Mouse (Mus musculus) liver, adult 2 months (tissue): Measurements from ENCODE around the gene E130311K13Rik. TPM values are rescaled to one million over a fixed set of nuclear protein-coding genes. Genes with fewer than 3 reads are reported as not detected.
A peak's percentile ranks its signal among the peaks of the same experiment; 100 is the strongest.

Experiments used
- DNase-seq: peaks from one replicate; pipeline ENCODE4 v3.0.0-alpha.2; 2011; ENCODE audit warnings: low read depth, low spot score; ENCODE audit errors: extremely low read depth
- H3K27ac ChIP-seq: fragments of 200-500 bp; replicated peaks from 2 replicates; pipeline ENCODE4 v1.5.1; 2012; ENCODE audit warnings: low read depth, mild to moderate bottlenecking, control low read depth, inconsistent platforms, low read length; ENCODE audit not compliant: insufficient read depth
- H3K27me3 ChIP-seq: fragments of 200-500 bp; 2 replicates; pipeline ENCODE4 v1.6.1; 2012; ENCODE audit warnings: mild to moderate bottlenecking, moderate library complexity, low read length, inconsistent platforms; ENCODE audit not compliant: control insufficient read depth, insufficient read depth
- H3K36me3 ChIP-seq: fragments of 200-500 bp; 2 replicates; pipeline ENCODE4 v1.6.1; 2012; ENCODE audit warnings: low read length, inconsistent platforms; ENCODE audit not compliant: control insufficient read depth, insufficient read depth
- H3K4me1 ChIP-seq: fragments of 200-500 bp; 2 replicates; pipeline ENCODE4 v1.6.1; 2011; ENCODE audit warnings: low read length; ENCODE audit not compliant: control insufficient read depth, insufficient read depth
- H3K4me3 ChIP-seq: fragments of 200-500 bp; 2 replicates; pipeline ENCODE4 v1.5.1; 2011; ENCODE audit warnings: low read depth, mild to moderate bottlenecking, control low read depth, low read length, moderate library complexity; ENCODE audit not compliant: insufficient read depth
- H3K79me2 ChIP-seq: fragments of 200-500 bp; 2 replicates; pipeline ENCODE4 v1.6.1; 2012; ENCODE audit warnings: inconsistent platforms, mild to moderate bottlenecking, low read length, moderate library complexity; ENCODE audit not compliant: control insufficient read depth, insufficient read depth
- H3K9ac ChIP-seq: fragments of 200-500 bp; 2 replicates; pipeline ENCODE4 v1.6.1; 2012; ENCODE audit warnings: low read depth, mild to moderate bottlenecking, control low read depth, inconsistent platforms, low read length
- CTCF ChIP-seq: fragments of 200-500 bp; IDR thresholded peaks from 2 replicates; pipeline ENCODE4 v1.5.1; 2011; ENCODE audit warnings: low read depth, low read length, control low read depth
- POLR2A ChIP-seq: fragments of 200-500 bp; IDR thresholded peaks from 2 replicates; pipeline ENCODE4 v1.6.1; 2011; ENCODE audit warnings: low read length, control low read depth; ENCODE audit not compliant: insufficient read depth; ENCODE audit errors: extremely low read depth
- WGBS: fragments of 180-500 bp; shearing (Covaris S2); methylation state at CpG from one replicate; pipeline ENCODE4 v1.1.7; 2018; 5-methylcytosine and 5-hydroxymethylcytosine counted together
- polyA plus RNA-seq: library from polyadenylated mRNA; depleted of rRNA; stranded (reverse); fragments of >200 nt; gene quantifications from 2 replicates; pipeline ENCODE4 v1.2.3, GENCODE M21; 2012; rRNA removed
- total RNA-seq: library from RNA; depleted of rRNA; stranded (reverse); fragments of >200 nt; gene quantifications from 2 replicates; pipeline ENCODE4 v1.2.3, GENCODE M21; 2014; rRNA removed

E130311K13Rik gene
- total and polyA plus RNA-seq, 2 experiments, result 6.0 to 8.9 TPM

GRCm38 (mm10) chr3:63881065-63881464, 48.2 kb downstream of the E130311K13Rik start:
- H3K4me3 ChIP-seq, result no peak overlapping the region
- H3K27me3 ChIP-seq, result no peaks in the 10 kb centered on the region
- H3K4me1 ChIP-seq, result no peaks in the 10 kb centered on the region
- TF ChIP-seq POLR2A (no peak), CTCF (no peak)
- H3K79me2 ChIP-seq, result no peaks in the 10 kb centered on the region
- 79% methylated on average over 2 of the region's 2 CpGs for WGBS
- no peak overlapping the region for H3K9ac ChIP-seq
- no peak for DNase-seq
- no peak overlapping the region for H3K27ac ChIP-seq
- H3K36me3 ChIP-seq, result no peaks in the 10 kb centered on the region

DNA sequence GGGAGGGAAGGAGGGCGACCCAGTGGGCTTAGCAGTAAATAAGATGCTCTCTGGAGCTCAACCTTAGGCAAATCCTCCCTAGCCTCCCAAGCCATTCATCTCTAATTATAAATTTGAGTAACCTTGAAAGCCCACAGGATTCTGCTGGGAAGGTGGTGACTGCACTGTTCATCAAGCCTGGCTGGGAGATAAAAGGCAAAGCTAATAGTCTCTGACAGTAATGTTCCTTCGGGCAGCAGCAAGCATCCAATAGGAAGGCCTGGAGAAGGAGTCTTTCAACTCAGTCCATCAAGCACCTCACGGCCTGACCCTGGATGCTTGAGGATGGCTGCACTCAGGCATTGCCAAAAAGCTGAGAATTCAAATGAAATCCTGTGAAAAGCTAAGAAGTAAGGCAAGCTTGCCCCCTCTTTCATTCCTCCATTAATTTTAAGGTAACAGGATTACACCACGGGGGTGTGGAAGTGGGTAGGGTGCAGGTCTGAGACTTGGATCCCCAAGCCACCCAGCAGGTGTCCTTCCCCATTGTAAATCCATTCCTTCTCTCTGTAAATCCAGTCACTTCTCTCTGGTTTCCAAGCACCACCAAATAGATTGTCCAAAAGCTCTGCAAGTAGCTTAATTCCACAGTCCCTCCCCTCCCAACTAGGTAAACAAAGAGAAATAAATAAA, 50.1 kb downstream of the E130311K13Rik start:
- Histone ChIP-seq H3K9ac (no peak overlapping the region), H3K79me2 (no peaks in the 10 kb centered on the region), H3K4me3 (no peak overlapping the region), H3K27me3 (no peaks in the 10 kb centered on the region), H3K27ac (no peak overlapping the region), H3K36me3 (no peaks in the 10 kb centered on the region), H3K4me1 (no peaks in the 10 kb centered on the region)
- WGBS, result 58% methylated on average over 4 of the region's 4 CpGs
- DNase-seq, result no peak
- no peak for TF ChIP-seq POLR2A

GRCm38 (mm10) chr3:63872818-63873217, 56.5 kb downstream of the E130311K13Rik start:
- no peaks in the 10 kb centered on the region for H3K79me2 ChIP-seq
- DNase-seq, result no peak
- 76% methylated on average over 1 of the region's 1 CpGs for WGBS
- no peaks in the 10 kb centered on the region for H3K27me3 ChIP-seq
- no peak overlapping the region for H3K9ac ChIP-seq
- H3K4me3 ChIP-seq, result no peak overlapping the region
- no peak for TF ChIP-seq POLR2A
- no peak for TF ChIP-seq CTCF
- no peaks in the 10 kb centered on the region for H3K36me3 ChIP-seq
- no peak overlapping the region for H3K27ac ChIP-seq
- no peaks in the 10 kb centered on the region for H3K4me1 ChIP-seq

DNA sequence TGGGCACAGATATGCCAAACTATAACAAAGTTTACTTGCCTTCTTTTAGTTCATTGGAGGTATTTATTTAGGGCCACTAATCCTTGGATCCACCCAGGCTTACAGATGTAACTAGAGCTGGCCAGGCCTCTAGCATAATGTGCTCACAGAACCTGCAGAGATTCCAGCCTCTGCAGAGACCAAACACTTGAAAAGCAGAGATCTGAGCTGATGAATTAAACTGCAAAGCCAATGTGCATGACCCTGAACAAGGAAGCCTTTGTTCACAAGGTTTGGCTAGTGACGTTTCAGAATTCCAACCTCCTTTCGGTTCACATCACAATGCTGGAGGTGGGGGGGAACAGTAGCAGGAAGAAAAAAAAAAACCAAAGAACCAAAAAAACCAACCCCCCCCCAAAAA, 58.0 kb downstream of the E130311K13Rik start:
- Histone ChIP-seq H3K79me2 (no peaks in the 10 kb centered on the region), H3K27ac (no peak overlapping the region), H3K4me1 (no peaks in the 10 kb centered on the region), H3K36me3 (no peaks in the 10 kb centered on the region), H3K27me3 (no peaks in the 10 kb centered on the region), H3K4me3 (no peak overlapping the region), H3K9ac (no peak overlapping the region)
- DNase-seq, result no peak
- no peak for TF ChIP-seq POLR2A
- no peak for TF ChIP-seq CTCF
- 67% methylated on average over 2 of the region's 2 CpGs for WGBS

GRCm38 (mm10) chr3:63868285-63868684, 61.0 kb downstream of the E130311K13Rik start:
- TF ChIP-seq POLR2A (no peak), CTCF (peak; percentile 18; the same call in 1 of the 2 replicates)
- DNase-seq, result peak; percentile 24
- no peak overlapping the region for H3K4me3 ChIP-seq
- H3K9ac ChIP-seq, result no peak overlapping the region
- H3K79me2 ChIP-seq, result no peaks in the 10 kb centered on the region
- H3K27me3 ChIP-seq, result no peaks in the 10 kb centered on the region
- no peaks in the 10 kb centered on the region for H3K36me3 ChIP-seq
- WGBS, result 33% methylated on average over 1 of the region's 1 CpGs
- H3K4me1 ChIP-seq, result no peaks in the 10 kb centered on the region
- no peak overlapping the region for H3K27ac ChIP-seq

DNA sequence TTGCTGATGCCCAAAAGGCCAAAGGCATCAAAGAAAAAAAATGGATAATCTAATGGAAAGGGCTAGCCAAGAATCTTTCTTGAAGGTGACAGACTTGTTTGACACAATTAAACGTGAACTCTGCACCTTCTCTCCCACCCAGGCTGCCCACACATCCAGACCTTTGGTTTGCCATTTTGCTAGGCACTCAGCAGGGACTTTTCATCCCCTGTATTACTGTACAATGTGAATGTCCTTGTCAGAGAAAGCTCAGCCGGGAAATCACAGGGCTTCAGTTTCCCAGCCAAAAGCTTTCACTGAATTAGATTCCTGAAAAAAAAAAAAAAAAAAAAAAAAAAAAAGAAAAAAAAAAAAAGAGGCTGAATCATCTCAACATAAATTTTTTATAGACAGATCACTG, 64.2 kb downstream of the E130311K13Rik start:
- no peak for TF ChIP-seq CTCF
- Histone ChIP-seq H3K36me3 (no peaks in the 10 kb centered on the region), H3K27ac (no peak overlapping the region), H3K4me1 (no peaks in the 10 kb centered on the region), H3K4me3 (no peak overlapping the region), H3K27me3 (no peaks in the 10 kb centered on the region), H3K79me2 (no peaks in the 10 kb centered on the region), H3K9ac (no peak overlapping the region)
- DNase-seq, result no peak
- 71% methylated on average over 2 of the region's 2 CpGs for WGBS

Other genes with a start within 250 kb of the E130311K13Rik start
- gene Plch1, start 30.0 kb downstream of the E130311K13Rik start, total RNA-seq, result under 0.01 TPM in 1 of 2 replicates, not detected in the other
- not detected in 2 replicates for gene Plch1, start 30.0 kb downstream of the E130311K13Rik start, polyA plus RNA-seq
- gene Slc33a1, start 35.3 kb upstream of the E130311K13Rik start, total RNA-seq, result 60.9 and 66.7 TPM in 2 replicates
- 28.6 and 32.1 TPM in 2 replicates for gene Slc33a1, start 35.3 kb upstream of the E130311K13Rik start, polyA plus RNA-seq
- 9.2 and 9.6 TPM in 2 replicates for gene Gmps, start 46.6 kb upstream of the E130311K13Rik start, total RNA-seq
- 2.8 and 3.4 TPM in 2 replicates for gene Gmps, start 46.6 kb upstream of the E130311K13Rik start, polyA plus RNA-seq
- under 0.01 TPM in 2 replicates for gene Vmn2r1, start 152.1 kb upstream of the E130311K13Rik start, total RNA-seq
- not detected in 2 replicates for gene Vmn2r1, start 152.1 kb upstream of the E130311K13Rik start, polyA plus RNA-seq
- gene Vmn2r2, start 212.5 kb upstream of the E130311K13Rik start, total RNA-seq, result not detected in 2 replicates
- gene Vmn2r2, start 212.5 kb upstream of the E130311K13Rik start, polyA plus RNA-seq, result not detected in 2 replicates